Mouse (Mus musculus) heart, embryonic 15.5 days (tissue): ENCODE data around the gene Med20. TPM values are rescaled to one million over a fixed set of nuclear protein-coding genes. Genes with fewer than 3 reads are reported as not detected.
A peak's percentile ranks its signal among the peaks of the same experiment; 100 is the strongest.

Experiments
- ATAC-seq: fragments of 200-750 bp; cut with Nextera tagmentation; replicated peaks from 2 replicates; pipeline ENCODE4 v1.8.0; 2017; ENCODE audit warnings: low read depth, moderate TSS enrichment; ENCODE audit not compliant: insufficient number of reproducible peaks, insufficient read depth, low FRiP score
- H3K27ac ChIP-seq: fragments of 300-500 bp; sonication (generic); 2 replicates; pipeline ENCODE4 v1.5.1; 2015; ENCODE audit warnings: mild to moderate bottlenecking, inconsistent platforms
- H3K27me3 ChIP-seq: fragments of 300-500 bp; sonication (generic); 2 replicates; pipeline ENCODE4 v1.6.1; 2015; ENCODE audit warnings: inconsistent platforms
- H3K36me3 ChIP-seq: fragments of 300-500 bp; sonication (generic); 2 replicates; pipeline ENCODE4 v1.6.1; 2015; ENCODE audit warnings: mild to moderate bottlenecking, inconsistent platforms
- H3K4me1 ChIP-seq: fragments of 300-500 bp; sonication (generic); replicated peaks from 2 replicates; pipeline ENCODE4 v1.6.1; 2015; ENCODE audit warnings: inconsistent platforms
- H3K4me2 ChIP-seq: fragments of 300-500 bp; sonication (generic); 2 replicates; pipeline ENCODE4 v1.6.1; 2015; ENCODE audit warnings: inconsistent platforms, mild to moderate bottlenecking, moderate library complexity
- H3K4me3 ChIP-seq: fragments of 300-500 bp; sonication (generic); 2 replicates; pipeline ENCODE4 v1.5.1; 2015; ENCODE audit warnings: mild to moderate bottlenecking, inconsistent platforms
- H3K9ac ChIP-seq: fragments of 300-500 bp; sonication (generic); 2 replicates; pipeline ENCODE4 v1.6.1; 2015; ENCODE audit warnings: mild to moderate bottlenecking, inconsistent platforms
- H3K9me3 ChIP-seq: fragments of 300-500 bp; sonication (generic); replicated peaks from 2 replicates; pipeline ENCODE4 v1.6.1; 2016; ENCODE audit warnings: inconsistent platforms
- WGBS: fragments of 180-500 bp; shearing (Covaris S2); methylation state at CpG from one replicate; pipeline ENCODE4 v1.1.7; 2015; ENCODE audit warnings: mixed read lengths; 5-methylcytosine and 5-hydroxymethylcytosine counted together
- polyA plus RNA-seq: library from polyadenylated mRNA; unstranded; fragments of >200 nt; fragmentation: Nextera tagmentation; extraction: Ambion mirVana; gene quantifications from 2 replicates; pipeline ENCODE4 v1.2.1, GENCODE M21; 2015

Med20 gene
- polyA plus RNA-seq, 1 experiment from 2014 or later, result 25.4 TPM

DNA sequence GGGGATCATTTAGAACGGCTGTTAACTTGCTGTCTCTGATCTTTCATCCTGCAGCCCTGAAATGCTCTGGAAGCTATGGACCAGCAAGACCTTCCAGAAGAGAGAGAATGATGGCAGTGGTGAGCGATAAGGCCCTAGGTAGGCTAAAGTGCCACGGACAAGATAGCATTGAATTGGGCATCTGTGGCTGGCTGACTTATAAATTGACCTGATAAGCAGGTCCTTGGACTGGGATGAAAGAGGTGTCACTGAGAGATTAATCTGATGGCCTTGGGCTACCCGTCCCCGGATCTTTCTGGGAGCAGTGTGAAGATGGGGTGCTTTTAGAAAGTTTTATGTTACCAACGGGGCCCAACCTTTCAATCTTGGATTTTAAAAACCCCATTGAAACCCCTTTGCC lies 32.7 kb upstream of the Med20 start:
- Histone ChIP-seq H3K4me2 (no peak overlapping the region), H3K27me3 (no peaks in the 10 kb centered on the region), H3K27ac (no peak overlapping the region), H3K9ac (no peak overlapping the region), H3K4me3 (no peak overlapping the region), H3K9me3 (no peaks in the 10 kb centered on the region), H3K36me3 (no peaks in the 10 kb centered on the region), H3K4me1 (no peaks in the 10 kb centered on the region)
- 71% methylated on average over 6 of the region's 6 CpGs for WGBS
- ATAC-seq, result no peak

DNA sequence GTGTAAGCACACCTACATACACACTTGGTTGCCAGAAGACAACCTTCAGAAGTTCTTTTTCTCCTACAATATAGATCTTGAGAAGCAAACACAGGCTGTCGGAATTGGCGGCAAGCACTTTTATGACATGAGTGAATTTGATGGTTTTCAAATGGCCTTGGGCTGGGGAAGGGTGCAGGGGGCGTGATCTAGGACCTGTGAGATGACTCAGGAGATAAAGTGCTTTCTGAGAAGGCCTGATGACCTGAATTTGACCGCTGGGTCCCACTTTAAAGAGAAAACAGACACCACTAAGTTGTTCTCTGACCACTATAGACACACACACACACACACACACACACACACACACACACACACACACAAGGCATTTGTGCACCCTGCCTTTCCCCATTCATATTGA lies 30.4 kb upstream of the Med20 start:
- H3K9me3 ChIP-seq, result no peaks in the 10 kb centered on the region

GRCm38 (mm10) chr17:47588517-47588916 lies 22.9 kb upstream of the Med20 start:
- Histone ChIP-seq H3K36me3 (no peaks in the 10 kb centered on the region), H3K9ac (no peak overlapping the region), H3K4me3 (no peak overlapping the region), H3K27me3 (no peaks in the 10 kb centered on the region), H3K9me3 (no peaks in the 10 kb centered on the region), H3K4me1 (peaks cover 5% of the 10 kb centered on the region; the same call in 1 of the 2 replicates), H3K4me2 (no peak overlapping the region), H3K27ac (no peak overlapping the region)
- ATAC-seq, result no peak
- 87% methylated on average over 8 of the region's 8 CpGs for WGBS

More for the DNA sequence above, 30.4 kb upstream of the Med20 start:
- H3K9ac ChIP-seq, result no peak overlapping the region
- no peaks in the 10 kb centered on the region for H3K27me3 ChIP-seq
- H3K36me3 ChIP-seq, result no peaks in the 10 kb centered on the region
- no peak overlapping the region for H3K4me2 ChIP-seq
- WGBS, result 91% methylated on average over 4 of the region's 4 CpGs
- H3K27ac ChIP-seq, result no peak overlapping the region
- H3K4me3 ChIP-seq, result no peak overlapping the region
- H3K4me1 ChIP-seq, result no peaks in the 10 kb centered on the region
- no peak for ATAC-seq

GRCm38 (mm10) chr17:47591073-47591472 lies 20.3 kb upstream of the Med20 start:
- H3K36me3 ChIP-seq, result no peaks in the 10 kb centered on the region
- H3K4me2 ChIP-seq, result no peak overlapping the region
- H3K9ac ChIP-seq, result no peak overlapping the region
- H3K9me3 ChIP-seq, result no peaks in the 10 kb centered on the region
- H3K4me1 ChIP-seq, result peaks cover 17% of the 10 kb centered on the region
- WGBS, result 53% methylated on average over 3 of the region's 3 CpGs
- H3K4me3 ChIP-seq, result no peak overlapping the region
- no peak for ATAC-seq
- H3K27ac ChIP-seq, result no peak overlapping the region
- no peaks in the 10 kb centered on the region for H3K27me3 ChIP-seq

- H3K27me3 ChIP-seq, result no peaks in the 10 kb centered on the region
- under 1% methylated on average over 63 of the region's 63 CpGs for WGBS
- H3K36me3 ChIP-seq, result peaks cover 13% of the 10 kb centered on the region
- peak overlapping the region; percentile 90 for H3K9ac ChIP-seq
- H3K4me3 ChIP-seq, result peak overlapping the region; percentile 86
- ATAC-seq, result peak; percentile 84
- peak overlapping the region; percentile 84 for H3K4me2 ChIP-seq
- H3K9me3 ChIP-seq, result no peaks in the 10 kb centered on the region
- peak overlapping the region; percentile 95 for H3K27ac ChIP-seq
- peaks cover 40% of the 10 kb centered on the region for H3K4me1 ChIP-seq
These were observed 18.0 kb upstream of the Med20 start for GRCm38 (mm10) chr17:47593215-47593853.

GRCm38 (mm10) chr17:47593854-47594182 lies 17.6 kb upstream of the Med20 start:
- Histone ChIP-seq H3K27me3 (no peaks in the 10 kb centered on the region), H3K9me3 (no peaks in the 10 kb centered on the region), H3K4me3 (peak overlapping the region; percentile 86), H3K4me1 (peaks cover 44% of the 10 kb centered on the region), H3K9ac (peak overlapping the region; percentile 90), H3K4me2 (peak overlapping the region; percentile 84), H3K36me3 (peaks cover 18% of the 10 kb centered on the region), H3K27ac (peak overlapping the region; percentile 95)
- 0% methylated on average over 13 of the region's 13 CpGs for WGBS
- ATAC-seq, result no peak

DNA sequence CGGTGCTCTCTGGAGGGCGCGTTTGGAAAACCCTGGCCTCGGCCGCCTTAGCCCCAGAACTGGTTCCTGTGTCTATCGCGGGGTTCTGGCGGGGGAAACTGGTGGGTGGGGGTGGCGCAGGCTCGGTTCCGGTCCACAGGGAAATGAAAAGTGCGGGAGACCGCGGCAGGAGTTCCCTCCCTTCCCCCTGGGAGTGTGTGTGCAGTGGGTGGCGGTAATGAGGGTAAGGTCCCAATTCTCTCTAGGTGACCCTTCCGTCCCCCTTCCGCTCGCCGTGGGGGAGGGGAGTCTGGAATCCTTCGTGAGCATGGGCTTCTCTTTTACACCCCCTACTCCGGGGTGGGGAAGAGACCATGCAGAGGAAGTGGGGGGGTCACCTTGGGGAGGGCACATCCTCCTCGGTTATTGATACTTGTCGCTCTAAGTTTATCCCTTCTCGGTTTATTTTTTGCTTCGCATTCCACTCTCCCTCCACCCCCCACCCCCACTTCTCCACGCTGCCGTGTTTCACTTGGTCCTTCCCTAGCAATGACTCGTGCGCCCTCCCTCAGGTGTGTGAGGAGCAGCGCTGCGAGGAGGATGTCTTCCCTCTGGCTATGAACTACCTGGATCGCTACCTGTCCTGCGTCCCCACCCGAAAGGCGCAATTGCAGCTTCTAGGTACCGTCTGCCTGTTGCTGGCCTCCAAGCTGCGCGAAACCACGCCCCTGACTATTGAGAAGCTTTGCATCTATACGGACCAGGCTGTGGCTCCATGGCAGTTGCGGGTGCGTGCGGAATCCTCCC lies 17.0 kb upstream of the Med20 start:
- Histone ChIP-seq H3K27me3 (no peaks in the 10 kb centered on the region), H3K9ac (peak overlapping the region; percentile 90), H3K4me1 (peaks cover 48% of the 10 kb centered on the region), H3K36me3 (peaks cover 23% of the 10 kb centered on the region), H3K4me2 (peak overlapping the region; percentile 84), H3K9me3 (no peaks in the 10 kb centered on the region), H3K27ac (peak overlapping the region; percentile 95), H3K4me3 (peak overlapping the region; percentile 86)
- ATAC-seq, result no peak
- WGBS, result under 1% methylated on average over 43 of the region's 43 CpGs

DNA sequence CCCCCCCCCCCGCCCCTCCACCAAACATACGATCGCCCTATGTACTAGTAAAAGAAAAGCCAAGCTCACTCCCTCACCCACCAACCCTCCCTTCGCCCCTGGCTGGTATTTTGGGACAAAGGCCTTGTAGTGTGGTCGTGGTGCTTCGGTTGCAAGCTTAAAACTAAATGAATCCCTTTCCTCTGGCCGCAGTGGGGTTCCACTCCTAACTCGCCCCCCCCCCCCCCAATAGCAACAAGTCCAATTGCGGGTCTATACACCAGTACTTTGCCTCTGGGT lies 16.5 kb upstream of the Med20 start:
- Histone ChIP-seq H3K9ac (peak overlapping the region; percentile 90), H3K27ac (peak overlapping the region; percentile 95), H3K27me3 (no peaks in the 10 kb centered on the region), H3K4me2 (peak overlapping the region; percentile 84), H3K4me1 (peaks cover 52% of the 10 kb centered on the region), H3K9me3 (no peaks in the 10 kb centered on the region), H3K4me3 (peak overlapping the region; percentile 86), H3K36me3 (peaks cover 29% of the 10 kb centered on the region)
- ATAC-seq, result no peak
- 0% methylated on average over 9 of the region's 9 CpGs for WGBS

DNA sequence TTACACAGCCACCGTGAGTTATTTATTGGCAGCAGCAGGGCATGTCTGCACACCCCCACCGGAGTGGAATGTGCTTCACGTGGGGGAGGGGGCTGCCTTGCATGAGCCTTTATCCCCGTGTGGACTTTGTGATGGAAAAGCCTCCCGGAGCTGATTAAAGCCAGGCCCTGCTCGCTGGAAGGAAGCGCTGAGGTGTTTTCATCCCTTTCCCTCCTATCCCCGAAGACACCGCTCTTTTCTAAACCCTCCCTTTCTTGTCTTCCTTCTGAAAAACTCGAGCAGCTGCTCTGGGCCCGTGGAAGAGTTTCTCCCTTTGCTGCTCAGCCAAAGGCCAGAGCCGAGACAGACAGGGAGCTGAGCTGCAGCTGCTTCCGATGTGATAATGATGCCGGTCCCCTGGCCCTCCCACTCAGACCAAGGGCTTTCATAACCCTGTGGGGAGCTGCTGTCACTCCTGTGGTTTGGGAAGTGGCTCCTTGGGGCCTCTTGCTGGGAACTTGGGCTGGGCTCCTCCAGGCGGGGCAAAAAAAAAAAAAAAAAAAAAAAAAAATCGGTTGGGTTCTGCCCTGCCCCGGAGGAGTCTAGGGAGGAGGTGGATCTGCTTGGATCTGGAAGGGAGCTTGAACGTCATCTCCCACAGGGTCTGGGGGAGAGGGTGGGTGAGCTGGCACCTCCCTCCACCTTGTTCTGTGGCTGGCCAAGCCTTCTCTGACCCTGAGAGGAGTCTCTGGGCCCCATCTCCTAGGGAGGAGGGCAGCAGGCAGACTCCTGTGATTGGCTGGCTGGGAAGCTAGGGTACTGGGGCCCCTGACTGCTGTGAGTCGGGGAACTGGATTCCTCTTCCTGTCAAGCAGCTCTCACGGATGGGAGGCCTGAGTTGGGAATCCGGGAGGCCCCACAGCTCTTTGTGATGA lies 15.9 kb upstream of the Med20 start:
- WGBS, result 2% methylated on average over 20 of the region's 21 CpGs
- Histone ChIP-seq H3K9me3 (no peaks in the 10 kb centered on the region), H3K36me3 (peaks cover 34% of the 10 kb centered on the region), H3K4me3 (peak overlapping the region; percentile 86), H3K4me1 (peaks cover 52% of the 10 kb centered on the region), H3K27me3 (no peaks in the 10 kb centered on the region), H3K27ac (peak overlapping the region; percentile 95), H3K4me2 (peak overlapping the region; percentile 84), H3K9ac (peak overlapping the region; percentile 90)
- peak; percentile 56 for ATAC-seq

DNA sequence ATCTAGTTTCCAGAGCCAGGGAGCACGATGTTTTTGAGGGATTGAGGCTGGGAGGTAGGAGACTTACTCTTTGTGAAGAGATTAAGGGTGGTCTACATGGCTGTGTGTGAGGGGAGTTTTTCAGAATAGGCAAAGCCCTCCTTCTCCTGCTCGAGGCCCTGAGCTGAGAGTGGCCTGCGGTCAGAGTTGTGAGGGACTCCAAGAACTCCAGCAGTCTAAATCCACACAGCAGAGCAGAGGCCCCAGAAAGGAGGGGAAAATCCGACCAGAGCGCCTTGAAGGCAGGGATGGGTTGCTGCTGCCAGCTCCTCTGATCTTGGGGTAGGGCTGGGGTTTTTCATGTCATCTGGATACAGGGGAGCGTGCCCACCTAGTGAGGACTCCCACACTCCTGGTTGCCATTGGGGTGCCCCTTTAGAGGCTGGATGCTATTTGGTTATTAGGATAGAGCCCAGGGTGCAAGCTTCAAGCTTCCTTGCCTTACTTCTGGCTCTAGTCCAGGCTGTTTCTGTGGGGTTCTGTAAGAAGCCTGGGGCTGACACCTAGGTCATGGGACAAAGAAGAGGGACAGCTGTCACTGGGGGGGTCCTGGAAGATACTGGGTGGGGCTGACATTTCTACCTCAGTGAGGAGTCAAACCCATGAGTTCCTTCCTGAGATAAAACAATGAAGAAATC lies 15.1 kb upstream of the Med20 start:
- H3K4me2 ChIP-seq, result peak overlapping the region; percentile 84
- peak overlapping the region; percentile 86 for H3K4me3 ChIP-seq
- H3K36me3 ChIP-seq, result peaks cover 41% of the 10 kb centered on the region
- WGBS, result 21% methylated on average over 6 of the region's 6 CpGs
- ATAC-seq, result no peak
- no peaks in the 10 kb centered on the region for H3K27me3 ChIP-seq
- H3K27ac ChIP-seq, result peak overlapping the region; percentile 95
- H3K4me1 ChIP-seq, result peaks cover 53% of the 10 kb centered on the region
- H3K9me3 ChIP-seq, result no peaks in the 10 kb centered on the region
- peak overlapping the region; percentile 90 for H3K9ac ChIP-seq

GRCm38 (mm10) chr17:47596839-47597164 lies 14.6 kb upstream of the Med20 start:
- Histone ChIP-seq H3K36me3 (peaks cover 46% of the 10 kb centered on the region), H3K4me2 (peak overlapping the region; percentile 84), H3K9ac (peak overlapping the region; percentile 90; the same call in 1 of the 2 replicates), H3K27ac (peak overlapping the region; percentile 95), H3K4me3 (peak overlapping the region; percentile 86), H3K4me1 (peaks cover 55% of the 10 kb centered on the region), H3K9me3 (no peaks in the 10 kb centered on the region), H3K27me3 (no peaks in the 10 kb centered on the region)
- no peak for ATAC-seq
- 40% methylated on average over 5 of the region's 5 CpGs for WGBS
